ENCODE assay signal across 20 mouse cellular contexts in genomic region chr1:75934761-75935160, GRCm38 (mm10).
"Had no signal": no experiment of that assay in that cellular context is flagged by ENCODE, and none has a peak within 500 bp of the region (broad histone marks: within the 10 kb centered on the region; RNA-seq: fewer than 3 reads in every experiment).

No protein-coding gene starts in this region.

- H3K4me2 ChIP-seq: kidney, embryonic 15.5 days; liver, embryonic 13.5 days; midbrain, embryonic 12.5 days; neural tube, embryonic 13.5 days; stomach, embryonic 15.5 days had no signal

- H3K9ac ChIP-seq: kidney, embryonic 15.5 days; liver, embryonic 13.5 days; midbrain, embryonic 12.5 days; neural tube, embryonic 13.5 days; stomach, embryonic 15.5 days had no signal

- H3K4me3 ChIP-seq: kidney, embryonic 15.5 days; left cerebral cortex, adult 2 months; liver, embryonic 13.5 days; midbrain, embryonic 12.5 days; myocyte; neural tube, embryonic 13.5 days; stomach, embryonic 15.5 days had no signal

- H3K27me3 ChIP-seq: kidney, embryonic 15.5 days; liver, embryonic 13.5 days; neural tube, embryonic 13.5 days; stomach, embryonic 15.5 days had no signal

- H3K27ac ChIP-seq: kidney, embryonic 15.5 days; left cerebral cortex, adult 2 months; liver, embryonic 13.5 days; midbrain, embryonic 12.5 days; neural tube, embryonic 13.5 days; stomach, embryonic 15.5 days had no signal

- DNase-seq: kidney, postnatal 10 days; kidney, postnatal 36 days; layer of hippocampus, postnatal 36 days; liver, embryonic 13.5 days; lung, adult 2 months; lung, postnatal 14 days; lung, postnatal 4 days; retina, postnatal 1 day; right cerebral cortex, postnatal 25 days; spleen, adult 18-20 months; thymus, adult 2 months; thymus, postnatal 14 days; thymus, postnatal 4 days had no signal

- H3K9me3 ChIP-seq: kidney, embryonic 15.5 days; liver, embryonic 13.5 days; midbrain, embryonic 12.5 days; neural tube, embryonic 13.5 days; stomach, embryonic 15.5 days had no signal

- H3K36me3 ChIP-seq: kidney, embryonic 15.5 days; liver, embryonic 13.5 days; midbrain, embryonic 12.5 days; neural tube, embryonic 13.5 days; stomach, embryonic 15.5 days had no signal

- H3K4me1 ChIP-seq: liver, embryonic 13.5 days; neural tube, embryonic 13.5 days had no signal

- ATAC-seq: midbrain, embryonic 16.5 days had no signal
